Mouse (Mus musculus) neural tube, postnatal 0 days (tissue): ENCODE results near the gene Helz. TPM values are rescaled to one million over a fixed set of nuclear protein-coding genes. Genes with fewer than 3 reads are reported as not detected.

Experiments used
- microRNA-seq: library from miRNA; unstranded; fragments of <30 nt; microRNA quantifications from one replicate; pipeline ENCODE4, GENCODE M21; 2016
- polyA plus RNA-seq: library from polyadenylated mRNA; unstranded; fragments of >200 nt; fragmentation: Nextera tagmentation; extraction: Ambion mirVana; gene quantifications from 2 replicates; pipeline ENCODE4 v1.2.1, GENCODE M21; 2015

Gene Helz
- polyA plus RNA-seq: 10.8 and 12.0 TPM in 2 replicates

DNA sequence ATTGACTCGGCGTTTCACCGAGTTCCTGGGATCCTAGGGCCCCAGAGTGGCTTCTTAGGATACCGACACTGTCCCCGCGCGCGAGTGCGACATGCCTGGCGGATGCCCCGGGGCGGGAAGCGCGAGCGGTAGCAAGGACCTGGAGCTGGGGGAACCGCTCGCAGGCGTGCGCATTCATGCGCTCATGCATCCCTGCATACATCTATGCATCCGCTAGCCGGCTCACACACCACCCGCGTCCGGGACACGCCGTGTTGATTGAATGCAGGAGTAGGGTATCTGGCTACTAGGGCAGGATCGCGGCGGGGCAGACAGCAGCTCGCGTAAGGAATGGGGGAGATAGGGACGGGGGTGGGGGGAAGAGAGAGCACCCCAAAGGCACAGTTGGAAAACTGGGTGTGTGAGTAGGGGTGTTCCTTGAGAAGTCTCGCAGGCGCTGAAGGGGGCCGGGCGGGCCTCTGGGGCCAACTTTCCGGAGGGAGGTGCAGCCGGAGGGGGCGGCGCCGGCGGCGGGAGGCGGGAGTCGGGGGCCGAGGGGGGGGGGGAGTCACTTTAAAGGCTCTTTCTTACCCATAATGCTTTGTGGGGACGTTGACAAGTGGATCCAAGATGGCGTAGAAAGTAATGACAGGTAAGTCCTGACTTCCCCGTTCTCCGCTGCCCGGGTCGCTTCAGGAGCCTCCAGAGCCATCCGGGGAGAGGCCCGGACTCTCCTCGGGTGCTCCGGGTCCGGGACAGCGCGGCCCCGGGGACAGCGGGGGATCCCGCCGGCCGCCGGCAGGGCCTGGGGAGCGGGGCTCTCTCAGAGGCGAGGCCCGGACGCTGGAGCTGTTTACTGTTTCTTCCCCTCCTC, at the start of gene Helz:
Helz (plus strand) TSS at position 580 of the 853 bp plus-strand sequence.

DNA sequence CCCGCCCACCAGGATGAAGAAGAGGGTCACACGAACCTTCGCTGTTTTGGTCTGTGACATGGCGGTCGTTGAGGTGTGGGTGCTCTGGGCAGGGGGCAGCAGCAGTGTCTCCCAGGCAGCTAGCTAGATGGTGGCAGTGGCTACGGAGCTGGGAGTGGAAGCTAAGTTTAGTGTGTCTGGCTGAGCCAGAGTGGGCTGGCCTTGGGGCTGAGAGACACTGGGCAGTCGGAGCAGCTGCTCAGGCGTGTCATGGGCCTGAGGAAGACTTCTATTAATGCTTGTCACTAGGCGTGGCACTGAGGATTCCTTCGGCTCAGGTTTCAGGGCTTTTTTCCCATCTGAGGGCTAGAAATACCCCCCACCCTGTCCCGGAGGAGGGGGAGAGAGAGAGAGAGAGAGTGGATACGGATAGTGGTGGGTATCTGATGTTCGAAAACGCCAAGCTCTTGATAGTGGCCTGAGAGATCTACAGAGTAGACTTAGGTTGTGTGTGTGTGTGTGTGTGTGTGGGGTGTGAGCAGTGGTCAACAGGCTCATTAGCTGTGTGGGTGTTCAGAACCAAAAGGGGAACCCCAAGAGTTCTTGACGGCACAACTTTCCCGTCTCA, 168.7 kb downstream of the Helz start, which contains the start of gene Cacng1:
Cacng1 (minus strand) TSS at position 191 of the 607 bp plus-strand sequence.

Small RNA genes lying within 50 kb of the gene (microRNA-seq; reads per million reads assigned to microRNA genes)
- not detected for gene Mir6932

Other genes with a start within 250 kb of the Helz start
- gene Pitpnc1, start 77.2 kb upstream of the Helz start, polyA plus RNA-seq: 45.3 and 45.8 TPM in 2 replicates
- 140 TPM in 2 replicates for gene Psmd12, start 68.4 kb upstream of the Helz start, polyA plus RNA-seq
- gene Cacng1, start 168.6 kb downstream of the Helz start, polyA plus RNA-seq: 1.3 and 1.6 TPM in 2 replicates
- 65.3 and 77.7 TPM in 2 replicates for gene Cacng4, start 246.6 kb downstream of the Helz start, polyA plus RNA-seq